Mouse (Mus musculus): ENCODE results near the gene 6330403K07Rik. TPM values are rescaled to one million over a fixed set of nuclear protein-coding genes. Genes with fewer than 3 reads are reported as not detected.
A peak's percentile ranks its signal among the peaks of the same experiment; 100 is the strongest.

The 6330403K07Rik gene
- polyA plus RNA-seq (2015; fragmentation: Nextera tagmentation; extraction: Ambion mirVana): 5.0 and 6.3 TPM in 2 replicates

DNA sequence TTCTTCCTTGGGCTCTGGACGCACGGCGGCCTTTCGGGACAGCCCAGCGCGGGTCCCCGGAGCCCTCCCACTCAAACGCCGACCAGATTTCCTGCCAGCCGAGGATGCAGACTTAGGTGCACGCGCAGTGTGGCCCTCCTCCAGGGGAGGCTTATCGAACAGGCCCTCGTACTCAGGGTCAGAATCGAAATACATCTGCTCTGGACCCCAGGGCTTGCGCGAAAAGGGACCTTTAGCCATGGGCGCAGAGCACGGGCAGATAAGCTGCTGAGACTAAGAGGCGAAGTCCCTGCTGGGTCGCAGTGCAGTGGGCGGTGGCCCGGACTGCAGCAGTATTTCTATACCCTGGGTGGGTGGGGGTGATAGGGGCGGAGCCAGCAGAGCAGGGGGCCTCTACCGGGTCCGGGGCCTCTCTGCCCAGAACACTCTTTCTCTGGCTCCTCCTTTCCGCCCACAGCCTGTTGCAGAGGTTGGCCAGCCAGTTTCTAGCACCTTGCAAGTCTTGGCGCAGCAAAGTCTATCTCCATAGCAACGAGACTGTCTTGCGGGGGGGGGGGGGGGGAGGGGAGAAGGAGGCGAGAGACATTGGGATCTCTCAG lies at the start of gene 6330403K07Rik:
TSS of gene 6330403K07Rik (minus strand) at position 351 of the 599 bp plus-strand sequence.
- Histone ChIP-seq H3K9me3 (replicated peaks) (no peaks in the 10 kb centered on the region), H3K4me3 (replicated peaks) (peak within 1 kb of the TSS; percentile 45), H3K9ac (peak within 1 kb of the TSS; percentile 29), H3K4me1 (replicated peaks) (peaks cover 11% of the 10 kb centered on the region), H3K36me3 (peaks cover 9% of the 10 kb centered on the region), H3K4me2 (peak within 1 kb of the TSS; percentile 49), H3K27me3 (peaks cover 26% of the 10 kb centered on the region), H3K27ac (no peak within 1 kb of the TSS)
- 2% methylated on average over 28 of the region's 31 CpGs for WGBS (ENCODE audit: insufficient replicate concordance)
- DNase-seq (no peak), ATAC-seq (ENCODE audit: low read depth) (no peak)

DNA sequence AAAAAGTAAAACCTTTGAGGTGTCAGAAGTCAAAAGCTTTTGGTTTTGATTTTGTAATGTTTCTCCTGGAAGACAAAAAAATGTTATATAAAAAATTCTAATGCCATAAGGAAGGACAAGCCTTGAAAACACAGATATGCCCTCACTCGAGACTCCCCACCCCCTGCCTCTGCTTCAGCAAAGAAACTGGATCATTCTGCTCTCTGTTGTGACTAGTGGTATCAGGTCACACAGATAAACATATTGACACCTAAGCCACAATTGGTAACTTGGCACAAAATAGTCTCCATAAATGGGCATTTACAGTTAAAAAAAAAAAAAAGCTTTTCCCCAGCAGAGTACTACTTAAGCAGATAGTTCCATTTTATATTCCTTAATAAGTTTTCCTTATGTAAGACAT lies 43.0 kb upstream of the 6330403K07Rik start:
- Histone ChIP-seq H3K4me3 (replicated peaks) (no peak overlapping the region), H3K27me3 (no peaks in the 10 kb centered on the region), H3K36me3 (no peaks in the 10 kb centered on the region), H3K9ac (no peak overlapping the region), H3K4me2 (no peak overlapping the region), H3K9me3 (replicated peaks) (peaks cover 7% of the 10 kb centered on the region; the same call in 1 of the 2 replicates), H3K27ac (no peak overlapping the region), H3K4me1 (replicated peaks) (no peaks in the 10 kb centered on the region)
- DNase-seq (no peak), ATAC-seq (ENCODE audit: low read depth) (no peak)
- 45% methylated on average over 1 of the region's 1 CpGs for WGBS (ENCODE audit: insufficient replicate concordance)

DNA sequence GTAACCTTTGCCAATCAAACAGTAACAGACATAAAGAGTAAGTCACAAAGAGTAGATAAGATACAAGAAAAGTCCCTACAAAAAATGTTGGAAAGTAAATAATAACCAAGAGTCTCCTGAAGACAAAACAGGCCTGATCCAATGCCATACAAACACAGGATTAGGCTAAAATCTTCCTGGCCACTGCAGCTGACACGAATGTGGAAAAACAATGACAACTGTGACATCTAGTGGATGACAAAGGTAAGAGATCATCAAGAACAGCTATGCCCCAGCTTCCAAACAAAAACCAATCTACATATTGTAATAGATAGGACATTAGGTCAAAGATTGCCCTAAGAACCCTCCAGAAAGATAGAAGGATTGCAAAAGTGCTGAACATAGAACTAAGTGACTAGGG lies 19.2 kb upstream of the 6330403K07Rik start:
- H3K36me3 ChIP-seq: no peaks in the 10 kb centered on the region
- no peaks in the 10 kb centered on the region for H3K27me3 ChIP-seq
- H3K9me3 ChIP-seq (replicated peaks): no peaks in the 10 kb centered on the region
- no peak for DNase-seq
- 10% methylated on average over 1 of the region's 1 CpGs for WGBS (ENCODE audit: insufficient replicate concordance)
- H3K4me1 ChIP-seq (replicated peaks): no peaks in the 10 kb centered on the region
- H3K4me2 ChIP-seq: no peak overlapping the region
- H3K9ac ChIP-seq: no peak overlapping the region
- ATAC-seq (ENCODE audit: low read depth): no peak
- H3K4me3 ChIP-seq (replicated peaks): no peak overlapping the region
- no peak overlapping the region for H3K27ac ChIP-seq

DNA sequence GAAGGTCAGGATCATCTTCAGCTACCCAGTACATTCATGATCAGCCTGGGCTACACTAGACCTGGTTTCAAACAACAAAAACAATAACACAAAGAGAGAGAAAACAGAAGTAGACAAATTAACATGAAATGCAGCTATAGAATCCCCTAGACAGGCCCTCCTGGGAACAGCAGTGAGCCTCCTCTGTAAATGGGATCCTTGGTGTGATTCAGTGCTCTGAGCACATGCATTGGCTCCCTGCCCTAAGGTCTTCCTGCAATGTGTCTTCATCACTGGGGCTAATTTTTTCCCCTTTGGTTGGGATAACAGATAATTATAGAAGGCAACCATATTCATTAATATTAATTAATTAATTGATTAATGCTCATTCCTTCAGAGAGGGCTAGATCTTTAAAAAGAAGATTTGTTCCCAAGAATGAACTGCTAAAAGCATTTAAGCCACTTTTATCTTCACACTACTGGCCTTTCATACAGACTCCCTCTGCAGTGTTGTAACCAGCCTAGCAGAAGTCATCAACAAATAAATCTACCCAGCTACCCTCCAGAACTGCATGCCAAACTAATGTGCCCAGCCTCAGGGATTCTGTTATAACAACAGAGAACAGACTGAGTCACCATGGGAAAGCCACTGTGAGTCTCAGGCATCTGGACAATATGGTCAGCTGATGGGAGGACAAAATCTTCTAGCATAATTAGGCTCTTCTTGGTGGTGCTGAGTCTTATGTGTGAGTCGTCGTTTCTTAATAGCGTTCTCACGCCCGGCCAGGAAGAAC lies 6.4 kb upstream of the 6330403K07Rik start:
- Histone ChIP-seq H3K4me3 (replicated peaks) (no peak overlapping the region), H3K4me1 (replicated peaks) (no peaks in the 10 kb centered on the region), H3K9me3 (replicated peaks) (0 out of 2 replicates have a peak, but pooled peaks cover 2% of the 10 kb centered on the region), H3K27me3 (no peaks in the 10 kb centered on the region; the same call in 1 of the 2 replicates), H3K36me3 (no peaks in the 10 kb centered on the region), H3K4me2 (no peak overlapping the region), H3K27ac (no peak overlapping the region), H3K9ac (no peak overlapping the region)
- 88% methylated on average over 5 of the region's 5 CpGs for WGBS (ENCODE audit: insufficient replicate concordance)
- no peak for ATAC-seq (ENCODE audit: low read depth)
- DNase-seq: no peak

- Histone ChIP-seq H3K27me3 (peaks cover 26% of the 10 kb centered on the region), H3K4me2 (peak overlapping the region; percentile 49), H3K9ac (no peak overlapping the region; the same call in 1 of the 2 replicates), H3K9me3 (replicated peaks) (no peaks in the 10 kb centered on the region), H3K4me3 (replicated peaks) (peak overlapping the region; percentile 45), H3K27ac (no peak overlapping the region), H3K4me1 (replicated peaks) (peaks cover 11% of the 10 kb centered on the region), H3K36me3 (peaks cover 16% of the 10 kb centered on the region)
- ATAC-seq (ENCODE audit: low read depth) (no peak), DNase-seq (no peak)
- 21% methylated on average over 26 of the region's 26 CpGs for WGBS (ENCODE audit: insufficient replicate concordance)
Measured at GRCm38 (mm10) chr11:71032491-71033162, 686 bp downstream of the 6330403K07Rik start.

- no peak for ATAC-seq (ENCODE audit: low read depth)
- no peak overlapping the region for H3K9ac ChIP-seq
- WGBS (ENCODE audit: insufficient replicate concordance): 45% methylated on average over 7 of the region's 7 CpGs
- peak overlapping the region; percentile 45 for H3K4me3 ChIP-seq (replicated peaks)
- H3K4me2 ChIP-seq: no peak overlapping the region
- no peak overlapping the region for H3K27ac ChIP-seq
- no peaks in the 10 kb centered on the region for H3K9me3 ChIP-seq (replicated peaks)
- peaks cover 21% of the 10 kb centered on the region for H3K36me3 ChIP-seq
- H3K4me1 ChIP-seq (replicated peaks): peaks cover 11% of the 10 kb centered on the region
- peaks cover 26% of the 10 kb centered on the region for H3K27me3 ChIP-seq
- no peak for DNase-seq
Measured at GRCm38 (mm10) chr11:71032070-71032469, 1.2 kb downstream of the 6330403K07Rik start.

DNA sequence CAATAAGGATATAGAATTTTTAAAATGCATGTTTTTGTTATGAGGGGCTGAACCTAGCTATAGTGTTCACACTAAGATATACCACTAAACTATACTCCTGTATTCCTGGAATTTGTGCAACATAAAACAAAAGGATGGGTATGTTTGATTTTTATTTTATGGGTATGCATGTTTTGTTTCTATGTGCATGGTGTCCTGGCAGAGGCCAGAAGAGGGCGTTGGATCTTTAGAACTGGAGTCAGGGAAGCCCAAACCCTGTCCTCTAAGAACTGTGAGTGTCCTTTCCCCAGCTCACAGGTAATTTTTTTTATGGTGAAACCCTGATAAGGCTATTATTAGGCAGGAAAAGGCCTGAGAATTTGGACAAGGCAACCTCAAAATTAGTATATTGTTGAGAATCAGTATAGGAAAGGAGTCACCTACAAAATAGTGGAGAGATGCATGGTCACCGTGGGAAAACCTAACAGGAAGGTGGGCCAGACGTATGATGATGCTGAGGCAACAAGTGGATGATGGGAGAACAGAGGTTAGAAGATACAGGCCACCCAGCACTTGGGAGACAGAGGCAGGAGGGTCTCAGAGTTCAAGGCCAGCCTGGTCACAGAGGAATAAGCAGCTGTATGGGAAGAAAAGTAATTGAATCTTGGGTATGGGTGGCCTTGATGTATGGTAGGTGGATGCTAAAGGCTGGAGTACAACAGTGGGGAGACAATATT lies 3.8 kb downstream of the 6330403K07Rik start:
- Histone ChIP-seq H3K9me3 (replicated peaks) (no peaks in the 10 kb centered on the region), H3K9ac (no peak overlapping the region), H3K27me3 (peaks cover 26% of the 10 kb centered on the region), H3K27ac (no peak overlapping the region), H3K4me1 (replicated peaks) (peaks cover 11% of the 10 kb centered on the region), H3K4me3 (replicated peaks) (no peak overlapping the region), H3K4me2 (no peak overlapping the region), H3K36me3 (peaks cover 46% of the 10 kb centered on the region)
- 66% methylated on average over 3 of the region's 3 CpGs for WGBS (ENCODE audit: insufficient replicate concordance)
- DNase-seq (no peak), ATAC-seq (ENCODE audit: low read depth) (no peak)

GRCm38 (mm10) chr11:71028280-71028679 lies 5.0 kb downstream of the 6330403K07Rik start:
- H3K4me2 ChIP-seq: no peak overlapping the region
- DNase-seq: no peak

DNA sequence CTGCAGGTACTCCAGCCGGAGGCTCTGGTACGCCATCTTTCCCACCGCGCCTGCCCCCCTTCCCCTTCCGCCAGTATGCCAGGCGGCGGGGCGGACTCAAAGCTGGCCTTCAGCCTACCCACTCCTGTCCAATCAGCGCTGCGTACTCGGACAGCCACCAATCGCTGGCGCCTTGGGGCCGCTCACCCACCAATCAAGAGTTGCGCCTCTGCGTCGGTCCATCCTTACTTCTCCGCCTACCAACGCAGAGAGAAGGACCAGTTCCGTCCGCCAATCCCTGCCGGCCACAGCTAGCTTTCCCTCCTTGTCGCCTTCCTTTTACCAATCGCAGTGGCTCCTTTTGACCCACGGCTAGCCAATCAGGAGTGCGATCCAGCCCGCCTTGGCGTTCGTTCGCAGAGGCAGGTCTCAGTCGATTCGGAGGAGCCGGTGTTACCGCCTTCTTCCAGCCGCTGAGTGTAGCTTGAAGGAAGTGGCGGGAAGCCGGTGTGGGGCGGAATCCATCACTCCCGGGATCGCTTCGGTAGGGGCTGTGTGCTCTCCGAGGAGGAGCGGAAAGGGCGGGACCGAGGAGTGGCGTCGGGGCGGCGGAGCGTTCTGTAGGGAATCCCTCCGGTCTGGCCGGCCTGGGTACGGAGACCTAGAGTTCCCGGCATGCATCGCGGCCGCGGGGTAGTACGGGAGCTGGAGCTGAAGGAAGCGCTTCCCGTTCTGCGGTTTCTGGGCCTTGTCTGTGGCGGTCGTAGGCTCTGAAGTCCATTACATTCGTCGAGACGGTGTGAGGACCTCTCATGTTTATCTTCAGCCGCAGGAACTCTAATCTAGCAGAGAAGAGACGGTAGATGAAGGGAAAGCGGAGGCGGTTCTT lies 13.9 kb downstream of the 6330403K07Rik start, which contains the start of the genes Mis12 and Derl2:
TSS of gene Mis12 (plus strand) at position 411 of the 868 bp plus-strand sequence.
TSS of gene Derl2 (minus strand) at position 641 of the 868 bp plus-strand sequence.
- DNase-seq: peak; percentile 99
- Histone ChIP-seq H3K4me2 (peak within 1 kb of the TSS; percentile 89), H3K27me3 (no peaks in the 10 kb centered on the region), H3K4me1 (replicated peaks) (peaks cover 53% of the 10 kb centered on the region), H3K9ac (peak within 1 kb of the TSS; percentile 88), H3K4me3 (replicated peaks) (peak within 1 kb of the TSS; percentile 82), H3K36me3 (peaks cover 29% of the 10 kb centered on the region), H3K9me3 (replicated peaks) (no peaks in the 10 kb centered on the region), H3K27ac (peak within 1 kb of the TSS; percentile 93)
- peak; percentile 97 for ATAC-seq (ENCODE audit: low read depth)
- under 1% methylated on average over 70 of the region's 71 CpGs for WGBS (ENCODE audit: insufficient replicate concordance)

More at GRCm38 (mm10) chr11:71028280-71028679, 5.0 kb downstream of the 6330403K07Rik start:
- H3K9ac ChIP-seq: no peak overlapping the region
- H3K27ac ChIP-seq: no peak overlapping the region
- H3K36me3 ChIP-seq: peaks cover 57% of the 10 kb centered on the region
- H3K27me3 ChIP-seq: peaks cover 20% of the 10 kb centered on the region
- H3K4me3 ChIP-seq (replicated peaks): no peak overlapping the region
- peaks cover 12% of the 10 kb centered on the region for H3K4me1 ChIP-seq (replicated peaks)
- no peak for ATAC-seq (ENCODE audit: low read depth)
- 70% methylated on average over 3 of the region's 3 CpGs for WGBS (ENCODE audit: insufficient replicate concordance)
- H3K9me3 ChIP-seq (replicated peaks): no peaks in the 10 kb centered on the region

Measured in liver, embryonic 13.5 days (tissue).